Comparison of ENCODE assay signal across 8 mouse cellular contexts in genomic region chr6:17027572-17027971, GRCm38 (mm10). TPM values are rescaled to one million over a fixed set of nuclear protein-coding genes. Genes with fewer than 3 reads are reported as not detected.
A peak's percentile ranks its signal among the peaks of the same experiment; 100 is the strongest.
DNase-seq lines count a peak whose midpoint lies in the region; ATAC-seq and TF ChIP-seq lines count a peak whose summit lies in the region.
"Had no signal": no experiment of that assay in that cellular context is flagged by ENCODE, and none has a peak within 500 bp of the region (broad histone marks: within the 10 kb centered on the region; RNA-seq: fewer than 3 reads in every experiment).

No protein-coding gene starts in this region.

- dilution Hi-C loops in CH12.LX (cut with MboI; ENCODE audit: extremely low pct_ligation_motif_present, extremely low pct_unique_long_range_greater_than_20kb, low sequenced_read_pairs) = no loop called here

- in situ Hi-C loops in CH12.LX (cut with MboI; ENCODE audit: low pct_ligation_motif_present, low pct_unique_long_range_greater_than_20kb, low sequenced_read_pairs) = loop anchor here (10.0 kb wide), 1 partner anchor 67 kb away; no protein-coding TSS in a partner anchor

- H3K9ac ChIP-seq in CH12.LX (ENCODE audit: insufficient read depth, low read depth) = no peak overlapping the region

- no peak overlapping the region for H3K4me2 ChIP-seq in CH12.LX (ENCODE audit: insufficient read depth, low read depth, poor library complexity, severe bottlenecking)

- no peaks in the 10 kb centered on the region for H3K79me2 ChIP-seq in CH12.LX (replicated peaks; ENCODE audit: control insufficient read depth, extremely low read depth, insufficient read depth, poor library complexity, severe bottlenecking)

- peak; percentile 96 for TF ChIP-seq RAD21 in CH12.LX (IDR thresholded peaks at IDR 0.05; ENCODE audit: low read depth, low read length)

- H3K36me3 ChIP-seq in CH12.LX (replicated peaks in 1 of 2; ENCODE audit: control insufficient read depth in 1 of 2, insufficient read depth in 1 of 2, low read length in 1 of 2) = no peaks in the 10 kb centered on the region

- WGBS in large intestine, adult 2 months = 5% methylated on average over 8 of the region's 8 CpGs

- TF ChIP-seq CTCF in CH12.LX (conservative IDR thresholded peaks at IDR 0.05 in 1 of 2, IDR thresholded peaks at IDR 0.05 in 1 of 2; ENCODE audit: low read depth in 2 of 2, low read length in 2 of 2) = peak in 1 of 2 experiments; percentile 86; a peak in 3 of 4 replicates

- no peak for TF ChIP-seq POLR2A in CH12.LX (IDR thresholded peaks at IDR 0.05; ENCODE audit: low read depth, low read length)

- peak; percentile 83 for ATAC-seq in activated CD4-positive, CD25-positive, alpha-beta regulatory T cell, adult 4 months

- peaks cover 0 to 5% of the 10 kb centered on the region in 2 experiments; a peak in 2 of 4 replicates for H3K4me1 ChIP-seq in CH12.LX (ENCODE audit: control insufficient read depth in 1 of 2, insufficient read depth in 2 of 2)

- no peak for TF ChIP-seq EP300 in CH12.LX (IDR thresholded peaks at IDR 0.05; ENCODE audit: low read length)

- no peaks in the 10 kb centered on the region for H3K9me3 ChIP-seq in CH12.LX (replicated peaks; ENCODE audit: low read length)

- DNase-seq in layer of hippocampus, adult 9-10 months (ENCODE audit: low spot score) = peak; percentile 11
- no peak for DNase-seq in layer of hippocampus, adult 9-11 months
- peak; percentile 62 for DNase-seq in CH12.LX (ENCODE audit: extremely low read depth)
- DNase-seq in large intestine, adult 2 months (ENCODE audit: low read depth, low spot score) = peak; percentile 45
- DNase-seq in telencephalon, adult 2 months (ENCODE audit: low read depth, low spot score) = peak; percentile 39
- DNase-seq in cerebellum, postnatal 36 days = no peak

- no peak overlapping the region for H3K4me3 ChIP-seq in CH12.LX (replicated peaks in 1 of 3; ENCODE audit: low read depth in 2 of 3, low read length in 2 of 3, poor library complexity in 1 of 3)
- H3K4me3 ChIP-seq: myocyte had no signal

- no peaks in the 10 kb centered on the region for H3K27me3 ChIP-seq in CH12.LX (replicated peaks)

- no peak overlapping the region for H3K27ac ChIP-seq in CH12.LX (ENCODE audit: insufficient read depth, low read depth)

TF ChIP-seq in CH12.LX, 34 proteins besides CTCF, POLR2A, EP300 and RAD21:
- peak; percentile 82 for TF ChIP-seq SMC3 (IDR thresholded peaks at IDR 0.05; ENCODE audit: low read depth, low read length)
- no peak for TF ChIP-seq UBTF (IDR thresholded peaks at IDR 0.05; ENCODE audit: low read depth, low read length)
- no peak for TF ChIP-seq RCOR1 (conservative IDR thresholded peaks at IDR 0.05; ENCODE audit: low read depth, low read length)
- TF ChIP-seq CHD2 (IDR thresholded peaks at IDR 0.05; ENCODE audit: low read length) = no peak
- TF ChIP-seq ZMIZ1 (IDR thresholded peaks at IDR 0.05; ENCODE audit: low read depth, low read length) = no peak
- TF ChIP-seq ETS1 (conservative IDR thresholded peaks at IDR 0.05; ENCODE audit: low read depth, low read length) = no peak
- peak; percentile 47; the same call in 1 of the 2 replicates for TF ChIP-seq ZC3H11A (IDR thresholded peaks at IDR 0.05; ENCODE audit: low read depth, low read length)

RNA-seq across cellular contexts. Expression of gene Tes, which starts 37.4 kb away (rescaled TPM):
- not detected in 2 replicates for total RNA-seq in CH12.LX (2012; rRNA removed)
- not detected in 2 replicates for total RNA-seq in CH12.LX (2014; rRNA removed)
- not detected in 2 replicates for polyA plus RNA-seq in CH12.LX (2012; ENCODE audit: insufficient read length, low read depth)
- polyA plus RNA-seq in activated CD4-positive, CD25-positive, alpha-beta regulatory T cell, adult 4 months (2017; shearing (Covaris generic)) = 100 to 1,000 TPM; 172 to 206 TPM
- polyA plus RNA-seq in large intestine, adult 2 months (2012; rRNA removed) = 78.0 and 94.3 TPM in 2 replicates

Comparison
In these comparisons a context has a peak if more than half of its experiments do, and no peak if none do; other contexts are left out.
1. DNase-seq: peak in layer of hippocampus, adult 9-10 months (single experiment), CH12.LX (single experiment), large intestine, adult 2 months (single experiment) and telencephalon, adult 2 months (single experiment); none in layer of hippocampus, adult 9-11 months (single experiment) and cerebellum, postnatal 36 days (0 of 2).
2. RNA of gene Tes, which starts 37.4 kb away (polyA plus RNA-seq): 172 to 206 TPM in activated CD4-positive, CD25-positive, alpha-beta regulatory T cell, adult 4 months and 78.0 to 94.3 TPM in large intestine, adult 2 months; not detected in CH12.LX; every median in the first group is over 10 times any median in the second.